Mouse (Mus musculus): ENCODE measurements around the gene Grin2a.
A peak's percentile ranks its signal among the peaks of the same experiment; 100 is the strongest.

- no peak for TF ChIP-seq ZNF384 (IDR thresholded peaks at IDR 0.05; ENCODE audit: low read depth, low read length)
- TF ChIP-seq UBTF (IDR thresholded peaks at IDR 0.05; ENCODE audit: borderline replicate concordance, insufficient read depth, low read depth, low read length), result no peak
- TF ChIP-seq CHD2 (IDR thresholded peaks at IDR 0.05; ENCODE audit: low read length), result no peak
- TF ChIP-seq MEF2A (IDR thresholded peaks at IDR 0.05; ENCODE audit: extremely low read depth, insufficient replicate concordance, low read depth, low read length, poor library complexity, severe bottlenecking), result no peak
- no peak for TF ChIP-seq GABPA (IDR thresholded peaks at IDR 0.05; ENCODE audit: low read depth, low read length)
- TF ChIP-seq CTCF (IDR thresholded peaks at IDR 0.05 in 2 of 3, conservative IDR thresholded peaks at IDR 0.05 in 1 of 3; ENCODE audit: control insufficient read depth in 1 of 3, insufficient read depth in 1 of 3, low read depth in 2 of 3, low read length in 3 of 3, poor library complexity in 1 of 3, severe bottlenecking in 1 of 3), result peak in 1 of 3 experiments; percentile 13; a peak in 1 of 6 replicates
- TF ChIP-seq POLR2AphosphoS5 (IDR thresholded peaks at IDR 0.05; ENCODE audit: borderline replicate concordance, low read depth, low read length), result no peak
- no peak for TF ChIP-seq NELFE (IDR thresholded peaks at IDR 0.05; ENCODE audit: low read depth, low read length)
- no peak for TF ChIP-seq MAX (IDR thresholded peaks at IDR 0.05; ENCODE audit: low read length)
- TF ChIP-seq USF1 (IDR thresholded peaks at IDR 0.05; ENCODE audit: low read depth, low read length), result no peak
- TF ChIP-seq POLR2AphosphoS2 (IDR thresholded peaks at IDR 0.05; ENCODE audit: low read length), result no peak
- no peak for TF ChIP-seq MAFK (IDR thresholded peaks at IDR 0.05; ENCODE audit: borderline replicate concordance, low read depth, low read length)
- TF ChIP-seq BHLHE40 (IDR thresholded peaks at IDR 0.05; ENCODE audit: borderline replicate concordance, low read depth, low read length), result no peak
Measured at GRCm38 (mm10) chr16:10009743-10010142, 14.4 kb upstream of the Grin2a start.

Data from MEL (cell line).